Mouse (Mus musculus) embryonic facial prominence, embryonic 11.5 days (tissue): ENCODE measurements around the gene Tnrc18. TPM values are rescaled to one million over a fixed set of nuclear protein-coding genes. Genes with fewer than 3 reads are reported as not detected.

Source experiments
- ATAC-seq: fragments of 200-750 bp; cut with Nextera tagmentation; replicated peaks from 2 replicates; pipeline ENCODE4 v1.8.0; 2017; ENCODE audit warnings: low read depth; ENCODE audit not compliant: insufficient number of reproducible peaks, low FRiP score, low TSS enrichment
- DNase-seq: peaks from one replicate; pipeline ENCODE4 v3.0.0-alpha.2; 2015; ENCODE audit warnings: low spot score
- H3K27ac ChIP-seq: fragments of 300-500 bp; sonication (generic); replicated peaks from 2 replicates; pipeline ENCODE4 v1.5.1; 2014; ENCODE audit warnings: mild to moderate bottlenecking, low read depth, low read length, control low read depth
- H3K27me3 ChIP-seq: fragments of 300-500 bp; sonication (generic); 2 replicates; pipeline ENCODE4 v1.6.1; 2014; ENCODE audit warnings: mild to moderate bottlenecking, low read length, moderate library complexity, mixed read lengths; ENCODE audit not compliant: control insufficient read depth, insufficient read depth
- H3K36me3 ChIP-seq: fragments of 300-500 bp; sonication (generic); replicated peaks from 2 replicates; pipeline ENCODE4 v1.6.1; 2014; ENCODE audit warnings: low read depth, mild to moderate bottlenecking, low read length, moderate library complexity, mixed read lengths; ENCODE audit not compliant: control insufficient read depth, insufficient read depth
- H3K4me1 ChIP-seq: fragments of 300-500 bp; sonication (generic); 2 replicates; pipeline ENCODE4 v1.6.1; 2014; ENCODE audit warnings: low read length, mixed read lengths; ENCODE audit not compliant: control insufficient read depth, insufficient read depth
- H3K4me2 ChIP-seq: fragments of 300-500 bp; sonication (generic); 2 replicates; pipeline ENCODE4 v1.6.1; 2014; ENCODE audit warnings: low read depth, mild to moderate bottlenecking, control low read depth, low read length, moderate library complexity
- H3K4me3 ChIP-seq: fragments of 300-500 bp; sonication (generic); 2 replicates; pipeline ENCODE4 v1.5.1; 2014; ENCODE audit warnings: low read depth, low read length, control low read depth
- H3K9ac ChIP-seq: fragments of 300-500 bp; sonication (generic); replicated peaks from 2 replicates; pipeline ENCODE4 v1.6.1; 2014; ENCODE audit warnings: mild to moderate bottlenecking, control low read depth, low read length
- H3K9me3 ChIP-seq: fragments of 300-500 bp; sonication (generic); replicated peaks from 2 replicates; pipeline ENCODE4 v1.6.1; 2016; ENCODE audit warnings: mild to moderate bottlenecking, low read length, inconsistent platforms, mixed read lengths; ENCODE audit not compliant: control insufficient read depth
- WGBS: fragments of 180-500 bp; shearing (Covaris S2); extraction: QIAGEN DNeasy Blood & Tissue Kit; methylation state at CpG from one replicate; pipeline ENCODE4 v1.1.7; 2014; 5-methylcytosine and 5-hydroxymethylcytosine counted together
- polyA plus RNA-seq: library from polyadenylated mRNA; unstranded; fragments of >200 nt; fragmentation: Nextera tagmentation; extraction: Ambion mirVana; gene quantifications from 2 replicates; pipeline ENCODE4 v1.2.1, GENCODE M21; 2014

The Tnrc18 gene
- polyA plus RNA-seq, 1 experiment from 2014 or later, result 26.4 TPM

- H3K9me3 ChIP-seq, result no peaks in the 10 kb centered on the region
- peaks cover 2% of the 10 kb centered on the region for H3K36me3 ChIP-seq
- DNase-seq (no peak), ATAC-seq (no peak)
- H3K4me3 ChIP-seq, result peak overlapping the region; percentile 98
- H3K27ac ChIP-seq, result peak overlapping the region; percentile 100
- H3K9ac ChIP-seq, result peak overlapping the region; percentile 100
- peak overlapping the region; percentile 93 for H3K4me2 ChIP-seq
- no peaks in the 10 kb centered on the region for H3K27me3 ChIP-seq
- peaks cover 24% of the 10 kb centered on the region for H3K4me1 ChIP-seq
- WGBS, result under 1% methylated on average over 61 of the region's 62 CpGs
Measured at GRCm38 (mm10) chr5:142814711-142815420, 2.6 kb downstream of the Tnrc18 start.

DNA sequence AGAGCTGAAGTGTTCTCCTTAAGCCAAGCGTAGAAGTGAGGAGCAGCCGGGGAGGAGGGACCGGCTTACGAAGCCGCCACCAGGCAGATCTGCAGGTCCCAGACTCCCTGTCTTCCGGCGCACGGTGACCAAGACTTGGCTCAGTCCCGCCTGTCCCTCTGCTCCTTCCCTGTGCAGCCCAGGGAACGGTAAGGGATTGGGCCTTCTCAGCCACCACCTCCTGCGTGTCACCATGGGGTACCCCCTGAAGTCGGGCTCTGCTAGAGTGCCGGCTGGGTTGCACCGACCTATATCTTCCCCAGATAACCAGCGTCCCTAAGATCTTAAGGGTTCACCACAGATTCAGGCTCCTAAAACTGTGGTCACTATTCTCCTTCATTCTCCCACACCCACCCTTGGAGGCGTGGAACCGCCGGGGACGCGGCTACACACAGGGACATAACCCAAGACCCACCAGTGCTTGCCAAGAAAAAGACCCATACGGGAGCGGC lies 3.3 kb downstream of the Tnrc18 start:
- peak overlapping the region; percentile 98 for H3K4me3 ChIP-seq
- H3K27ac ChIP-seq, result peak overlapping the region; percentile 100
- no peak for DNase-seq
- WGBS, result under 1% methylated on average over 22 of the region's 22 CpGs
- ATAC-seq, result no peak
- H3K4me1 ChIP-seq, result peaks cover 24% of the 10 kb centered on the region
- H3K36me3 ChIP-seq, result peaks cover 2% of the 10 kb centered on the region
- H3K9ac ChIP-seq, result peak overlapping the region; percentile 100
- no peaks in the 10 kb centered on the region for H3K9me3 ChIP-seq
- no peaks in the 10 kb centered on the region for H3K27me3 ChIP-seq
- H3K4me2 ChIP-seq, result peak overlapping the region; percentile 93

DNA sequence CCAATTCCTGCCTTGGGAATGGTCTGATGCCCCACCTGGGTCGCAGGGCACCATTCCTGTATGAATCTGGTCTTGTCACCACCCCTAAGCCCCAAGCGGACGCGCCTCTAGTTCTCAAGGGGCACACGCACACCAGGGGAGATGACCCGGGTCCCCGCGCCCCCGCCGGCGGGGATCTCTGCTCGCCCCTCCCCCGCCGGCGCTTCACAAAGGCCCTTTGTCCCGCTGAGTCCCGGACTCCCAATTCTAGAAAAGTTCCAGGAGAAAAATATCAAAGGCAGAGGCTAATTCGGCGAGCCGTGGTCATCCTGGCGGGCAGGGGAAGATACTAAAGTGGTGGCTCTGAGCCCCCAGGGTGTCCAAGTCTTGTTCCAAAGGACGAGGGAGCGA lies 3.7 kb downstream of the Tnrc18 start:
- DNase-seq, result peak; percentile 68
- ATAC-seq, result no peak
- Histone ChIP-seq H3K4me2 (peak overlapping the region; percentile 93), H3K9ac (peak overlapping the region; percentile 100), H3K4me1 (peaks cover 24% of the 10 kb centered on the region), H3K36me3 (peaks cover 2% of the 10 kb centered on the region), H3K27ac (peak overlapping the region; percentile 100), H3K9me3 (no peaks in the 10 kb centered on the region), H3K27me3 (no peaks in the 10 kb centered on the region), H3K4me3 (peak overlapping the region; percentile 98)
- under 1% methylated on average over 23 of the region's 23 CpGs for WGBS

DNA sequence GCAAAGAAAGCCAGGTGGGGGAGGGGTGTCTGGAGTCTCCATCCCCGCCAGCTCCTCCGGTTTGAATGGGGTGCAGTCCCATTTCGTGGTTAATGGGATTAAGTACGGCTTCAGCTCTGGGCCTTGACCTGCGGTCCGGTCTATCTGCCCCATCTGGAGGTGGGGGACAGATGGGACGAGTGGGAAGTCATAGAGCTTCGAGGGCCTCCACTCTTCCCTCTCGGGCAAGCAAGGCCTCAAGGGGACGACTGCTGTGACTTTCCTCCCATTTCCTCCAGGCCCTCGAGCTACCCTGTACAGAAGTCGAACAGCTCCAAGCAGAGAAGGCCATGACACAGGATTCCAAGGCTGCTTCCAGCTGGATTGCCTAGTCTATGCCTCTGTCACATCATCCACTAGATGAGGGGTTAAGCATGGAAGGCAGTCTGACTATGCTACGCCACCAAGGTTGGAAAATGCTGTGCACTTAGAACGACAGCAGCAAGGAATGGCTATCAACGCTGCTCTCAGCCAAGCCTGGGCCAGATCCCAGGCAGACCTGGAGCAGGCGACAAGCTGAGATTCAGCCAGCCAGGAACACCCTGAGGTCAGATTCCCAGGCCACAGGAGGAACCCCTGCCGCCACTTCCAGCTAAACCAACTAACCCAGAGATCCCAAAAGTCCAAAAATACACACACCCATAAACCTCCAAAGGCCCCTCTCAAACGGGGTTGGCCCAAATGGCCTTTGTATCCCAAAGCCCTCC lies 4.3 kb downstream of the Tnrc18 start:
- no peaks in the 10 kb centered on the region for H3K27me3 ChIP-seq
- peak overlapping the region; percentile 98 for H3K4me3 ChIP-seq
- H3K36me3 ChIP-seq, result peaks cover 2% of the 10 kb centered on the region
- H3K4me2 ChIP-seq, result peak overlapping the region; percentile 93
- H3K9ac ChIP-seq, result peak overlapping the region; percentile 100
- ATAC-seq, result no peak
- DNase-seq, result peak; percentile 48
- 2% methylated on average over 18 of the region's 18 CpGs for WGBS
- H3K9me3 ChIP-seq, result no peaks in the 10 kb centered on the region
- peak overlapping the region; percentile 100 for H3K27ac ChIP-seq
- H3K4me1 ChIP-seq, result peaks cover 24% of the 10 kb centered on the region

DNA sequence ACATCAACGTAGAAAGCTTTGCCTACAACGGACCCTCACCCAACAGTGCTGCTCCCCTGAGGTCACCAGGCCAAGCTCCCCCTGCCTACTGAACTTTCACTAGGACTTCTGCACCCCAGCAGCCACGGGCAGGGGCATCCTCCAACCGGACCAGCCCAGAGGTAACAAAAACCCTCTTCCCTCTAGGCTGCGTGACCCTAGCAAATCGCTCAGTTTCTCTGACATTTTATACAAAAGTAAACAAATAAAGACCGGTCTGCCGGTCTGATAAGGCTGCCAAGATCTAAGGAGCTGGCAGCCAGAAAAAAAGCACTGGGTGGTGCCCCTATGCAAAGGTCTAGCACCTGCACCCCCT lies 4.9 kb downstream of the Tnrc18 start:
- no peaks in the 10 kb centered on the region for H3K27me3 ChIP-seq
- no peak for DNase-seq
- H3K4me3 ChIP-seq, result peak overlapping the region; percentile 98
- H3K27ac ChIP-seq, result peak overlapping the region; percentile 100; the same call in 1 of the 2 replicates
- no peaks in the 10 kb centered on the region for H3K9me3 ChIP-seq
- H3K36me3 ChIP-seq, result peaks cover 2% of the 10 kb centered on the region
- peak overlapping the region; percentile 93 for H3K4me2 ChIP-seq
- WGBS, result 6% methylated on average over 8 of the region's 8 CpGs
- peak overlapping the region; percentile 100 for H3K9ac ChIP-seq
- no peak for ATAC-seq
- peaks cover 24% of the 10 kb centered on the region for H3K4me1 ChIP-seq

GRCm38 (mm10) chr5:142811870-142812443 lies 5.5 kb downstream of the Tnrc18 start:
- ATAC-seq (no peak), DNase-seq (no peak)
- Histone ChIP-seq H3K27ac (no peak overlapping the region; the same call in 1 of the 2 replicates), H3K4me3 (peak overlapping the region; percentile 98), H3K9ac (peak overlapping the region; percentile 100), H3K9me3 (no peaks in the 10 kb centered on the region), H3K27me3 (no peaks in the 10 kb centered on the region), H3K4me1 (peaks cover 24% of the 10 kb centered on the region), H3K36me3 (peaks cover 2% of the 10 kb centered on the region), H3K4me2 (peak overlapping the region; percentile 93)
- 32% methylated on average over 8 of the region's 8 CpGs for WGBS

GRCm38 (mm10) chr5:142810710-142811599 lies 6.5 kb downstream of the Tnrc18 start:
- peaks cover 24% of the 10 kb centered on the region for H3K4me1 ChIP-seq
- H3K9me3 ChIP-seq, result no peaks in the 10 kb centered on the region
- 19% methylated on average over 20 of the region's 20 CpGs for WGBS
- no peak overlapping the region; the same call in none of the 2 replicates for H3K4me3 ChIP-seq
- peak overlapping the region; percentile 32; the same call in 1 of the 2 replicates for H3K9ac ChIP-seq
- H3K36me3 ChIP-seq, result peaks cover 2% of the 10 kb centered on the region
- DNase-seq (peak; percentile 44), ATAC-seq (no peak)
- H3K27me3 ChIP-seq, result no peaks in the 10 kb centered on the region
- H3K4me2 ChIP-seq, result peak overlapping the region; percentile 93
- no peak overlapping the region; the same call in 1 of the 2 replicates for H3K27ac ChIP-seq
